Mouse (Mus musculus) lung, adult 2 months (tissue): ENCODE measurements around the gene Ism1. TPM values are rescaled to one million over a fixed set of nuclear protein-coding genes. Genes with fewer than 3 reads are reported as not detected.

ENCODE experiments used
- DNase-seq: peaks from one replicate; pipeline ENCODE4 v3.0.0; 2022
- H3K4me1 ChIP-seq: fragments of 200-500 bp; 2 replicates; pipeline ENCODE4 v1.6.1; 2011; ENCODE audit warnings: low read length; ENCODE audit not compliant: control insufficient read depth, insufficient read depth
- H3K4me3 ChIP-seq: fragments of 200-500 bp; replicated peaks from 2 replicates; pipeline ENCODE3; 2011; ENCODE audit warnings: low read depth, mild to moderate bottlenecking, control low read depth, low read length; ENCODE audit errors: extremely low read depth
- CTCF ChIP-seq: fragments of 200-500 bp; IDR thresholded peaks from 2 replicates; pipeline ENCODE4 v1.5.1; 2011; ENCODE audit warnings: mild to moderate bottlenecking, low read length, control low read depth; ENCODE audit not compliant: insufficient read depth
- POLR2A ChIP-seq: fragments of 200-500 bp; IDR thresholded peaks from 2 replicates; pipeline ENCODE4 v1.6.1; 2011; ENCODE audit warnings: low read depth, mild to moderate bottlenecking, control low read depth, low read length, borderline replicate concordance; ENCODE audit errors: extremely low read depth
- WGBS: fragments of 180-500 bp; shearing (Covaris S2); methylation state at CpG from one replicate; pipeline ENCODE4 v1.1.7; 2018; 5-methylcytosine and 5-hydroxymethylcytosine counted together
- polyA plus RNA-seq: library from polyadenylated mRNA; depleted of rRNA; stranded (reverse); fragments of >200 nt; gene quantifications from 2 replicates; pipeline ENCODE4 v1.2.3, GENCODE M21; 2012; rRNA removed

Gene Ism1
- polyA plus RNA-seq, 1 experiment = 40.4 TPM

GRCm38 (mm10) chr2:139784465-139784864 lies 106.5 kb downstream of the Ism1 start:
- DNase-seq = no peak
- Histone ChIP-seq H3K4me1 (no peaks in the 10 kb centered on the region), H3K4me3 (no peak overlapping the region)
- TF ChIP-seq CTCF (no peak), POLR2A (no peak)
- 47% methylated on average over 1 of the region's 1 CpGs for WGBS

DNA sequence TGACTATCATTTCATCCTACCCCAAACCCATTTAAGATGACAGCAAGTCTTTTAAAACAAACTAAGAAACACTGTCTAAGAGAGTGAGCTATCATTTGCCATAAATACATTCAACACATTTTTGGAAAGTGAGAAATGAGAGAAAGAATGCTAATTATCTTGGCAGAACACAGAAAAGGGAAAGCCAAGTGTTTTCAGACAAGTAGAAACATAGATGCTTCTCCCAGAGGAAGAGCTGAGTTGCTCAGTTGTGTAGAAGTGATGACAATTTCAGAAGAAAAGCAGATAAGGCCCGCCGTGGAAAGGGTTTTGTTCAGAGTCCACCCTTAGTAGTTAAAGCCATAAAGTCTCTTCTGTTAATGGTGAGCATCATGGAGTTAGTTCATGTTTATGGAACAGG lies 107.0 kb downstream of the Ism1 start:
- no peaks in the 10 kb centered on the region for H3K4me1 ChIP-seq
- no peak overlapping the region for H3K4me3 ChIP-seq
- WGBS = 67% methylated on average over 2 of the region's 2 CpGs
- no peak for TF ChIP-seq CTCF
- no peak for TF ChIP-seq POLR2A
- DNase-seq = no peak

DNA sequence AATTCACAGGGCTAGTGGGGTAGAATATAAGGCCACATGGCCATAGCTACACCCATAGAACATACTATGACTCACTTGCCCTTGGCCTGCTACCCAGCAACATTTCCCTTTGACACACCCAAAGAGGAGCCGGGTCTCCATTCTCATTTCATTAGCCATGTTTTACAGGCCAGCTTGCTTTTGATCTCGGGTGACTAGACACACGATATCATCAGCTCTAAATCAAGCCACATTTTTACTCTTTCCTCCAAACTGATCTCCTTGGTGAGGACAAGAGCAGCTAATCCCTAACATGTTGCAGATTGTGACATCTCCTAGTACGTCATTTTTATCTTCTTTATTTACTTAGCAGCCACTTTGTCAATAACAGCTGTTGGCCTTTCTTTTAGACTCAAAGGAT lies 110.7 kb downstream of the Ism1 start:
- TF ChIP-seq POLR2A = no peak
- TF ChIP-seq CTCF = no peak
- no peak for DNase-seq
- no peaks in the 10 kb centered on the region for H3K4me1 ChIP-seq
- H3K4me3 ChIP-seq = no peak overlapping the region
- 40% methylated on average over 4 of the region's 4 CpGs for WGBS

DNA sequence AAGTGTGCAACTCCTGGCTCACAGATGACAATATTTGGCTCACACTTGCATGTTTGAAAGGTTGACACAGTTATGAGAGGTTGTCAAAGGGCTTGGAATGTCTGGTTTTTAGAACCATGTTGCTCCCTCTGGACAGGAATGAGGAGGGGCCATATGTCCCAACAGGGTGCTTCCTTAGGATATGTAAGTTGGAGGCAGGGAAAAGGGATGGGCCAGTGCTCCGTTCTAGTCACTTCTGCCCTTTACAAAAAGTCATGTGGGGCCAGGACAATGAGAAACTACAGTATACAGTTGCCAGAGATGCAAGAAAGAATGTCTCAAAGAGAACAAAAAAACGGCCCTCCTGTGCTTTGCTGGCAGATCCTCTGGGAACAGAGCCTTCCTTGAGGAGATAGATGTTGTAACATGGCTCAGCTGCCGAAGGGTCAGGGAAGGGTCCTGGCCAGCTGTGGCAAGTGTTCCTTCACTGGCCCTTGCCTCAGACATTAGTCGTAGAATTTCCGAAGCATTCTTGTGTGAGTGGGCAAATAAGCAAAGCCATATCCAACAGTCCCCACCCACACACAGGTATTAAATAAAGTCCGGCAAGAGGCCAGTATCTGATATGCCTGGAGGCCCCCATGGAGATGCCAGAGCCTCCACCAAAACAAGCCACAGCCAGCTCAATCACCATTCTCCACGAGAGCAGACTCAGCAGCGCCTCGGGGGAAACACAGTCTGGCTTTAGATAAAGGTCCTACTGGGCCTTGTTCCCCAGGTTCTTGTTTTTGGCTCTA lies 114.6 kb downstream of the Ism1 start:
- Histone ChIP-seq H3K4me3 (no peak overlapping the region), H3K4me1 (no peaks in the 10 kb centered on the region)
- peak; percentile 12 for DNase-seq
- no peak for TF ChIP-seq POLR2A
- TF ChIP-seq CTCF = no peak
- WGBS = 55% methylated on average over 9 of the region's 9 CpGs

GRCm38 (mm10) chr2:139804041-139804440 lies 126.1 kb downstream of the Ism1 start:
- no peaks in the 10 kb centered on the region for H3K4me1 ChIP-seq
- 54% methylated on average over 7 of the region's 7 CpGs for WGBS
- TF ChIP-seq CTCF (no peak), POLR2A (no peak)
- no peak for DNase-seq
- H3K4me3 ChIP-seq = no peak overlapping the region

DNA sequence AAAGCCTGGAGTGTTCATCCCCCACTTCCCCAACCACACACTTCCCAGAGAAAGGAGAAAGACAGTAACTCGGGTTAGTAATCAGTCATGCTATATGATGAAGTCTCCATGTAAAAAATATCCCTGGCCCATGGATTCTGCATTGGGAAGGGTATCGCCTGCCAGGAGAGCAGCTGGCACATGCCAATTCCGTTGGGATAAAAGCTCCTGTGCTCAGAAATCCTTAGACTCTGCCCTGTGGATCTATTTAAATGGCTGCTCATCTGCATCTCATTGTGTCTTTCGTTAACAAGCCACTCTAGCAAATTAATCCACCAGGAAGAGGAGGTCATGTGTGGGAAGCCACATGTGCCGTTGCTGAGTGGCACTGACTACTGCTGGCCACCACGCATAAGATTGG lies 129.9 kb downstream of the Ism1 start:
- TF ChIP-seq CTCF (no peak), POLR2A (no peak)
- Histone ChIP-seq H3K4me1 (no peaks in the 10 kb centered on the region), H3K4me3 (no peak overlapping the region)
- 89% methylated on average over 6 of the region's 6 CpGs for WGBS
- DNase-seq = no peak

Other genes with a start within 250 kb of the Ism1 start
- 0.36 and 1.4 TPM in 2 replicates for gene Sptlc3, start 184.3 kb upstream of the Ism1 start, polyA plus RNA-seq